Mouse (Mus musculus) cortical plate, adult 2 months (tissue): Measurements from ENCODE around the gene Vat1.

Experiments
- CTCF ChIP-seq: fragments of 200-500 bp; IDR thresholded peaks from 2 replicates; pipeline ENCODE4 v1.5.1; 2011; ENCODE audit warnings: mild to moderate bottlenecking, control low read depth, low read length; ENCODE audit not compliant: insufficient read depth; ENCODE audit errors: extremely low read depth
- POLR2A ChIP-seq: fragments of 200-500 bp; IDR thresholded peaks from 2 replicates; pipeline ENCODE4 v1.6.1; 2011; ENCODE audit warnings: mild to moderate bottlenecking, low read length, control low read depth; ENCODE audit not compliant: insufficient read depth; ENCODE audit errors: extremely low read depth

- no peak for TF ChIP-seq POLR2A
- no peak for TF ChIP-seq CTCF
Observed at GRCm38 (mm10) chr11:101507090-101507489, 41.1 kb upstream of the Vat1 start.
